Mouse (Mus musculus) erythroblast, embryonic 14.5 days (primary cell): ENCODE data around the gene Cdcp2.

Experiments used
- GATA1 ChIP-seq: IDR thresholded peaks from 2 replicates; pipeline ENCODE4 v1.6.1; 2012; ENCODE audit warnings: low read length, inconsistent platforms, mixed read lengths
- TAL1 ChIP-seq: IDR thresholded peaks from 3 replicates; pipeline ENCODE4 v1.6.1; 2012; ENCODE audit warnings: low read length, inconsistent platforms, mixed read lengths

- no peak for TF ChIP-seq GATA1
- no peak for TF ChIP-seq TAL1
Observed at GRCm38 (mm10) chr4:107084343-107084742, 12.3 kb upstream of the Cdcp2 start.
